Mouse (Mus musculus) urinary bladder, postnatal 36 days (tissue): ENCODE measurements around the gene Gm49320.

Source experiments
- DNase-seq, 2 experiments: peaks; one replicate each; pipeline ENCODE4 v3.0.0; 2022; ENCODE audit warnings: low spot score in 2 of 2, mixed read lengths in 1 of 2

Gene Gm49320

GRCm38 (mm10) chr8:4238434-4239192, at the start of gene Gm49320, which contains the start of gene Map2k7:
TSS of gene Gm49320 (plus strand) at chr8:4238865.
TSS of gene Map2k7 (plus strand) at chr8:4238740.
- DNase-seq = peak; percentile 98 to 100

- DNase-seq = no peak
These were observed 49.5 kb upstream of the Gm49320 start for GRCm38 (mm10) chr8:4189031-4189722.

GRCm38 (mm10) chr8:4192305-4192704, 46.4 kb upstream of the Gm49320 start:
- DNase-seq = no peak

GRCm38 (mm10) chr8:4192807-4193587, 45.7 kb upstream of the Gm49320 start:
- peak; percentile 84 to 86 for DNase-seq

- no peak for DNase-seq
These were observed 45.1 kb upstream of the Gm49320 start for GRCm38 (mm10) chr8:4193588-4193894.

- no peak for DNase-seq
These were observed 37.3 kb upstream of the Gm49320 start for GRCm38 (mm10) chr8:4201321-4201720.

- no peak for DNase-seq
These were observed 33.2 kb upstream of the Gm49320 start for GRCm38 (mm10) chr8:4205246-4206123.

- no peak for DNase-seq
These were observed 32.3 kb upstream of the Gm49320 start for GRCm38 (mm10) chr8:4206182-4207015.

GRCm38 (mm10) chr8:4207016-4207350, 31.7 kb upstream of the Gm49320 start:
- no peak for DNase-seq

GRCm38 (mm10) chr8:4211097-4211496, 27.6 kb upstream of the Gm49320 start:
- no peak for DNase-seq

GRCm38 (mm10) chr8:4212809-4213209, 25.9 kb upstream of the Gm49320 start:
- DNase-seq = peak; percentile 13 to 16

- DNase-seq = peak; percentile 60 to 66
These were observed 25.3 kb upstream of the Gm49320 start for GRCm38 (mm10) chr8:4213210-4214005.

- DNase-seq = peak; percentile 67 to 76
These were observed 24.4 kb upstream of the Gm49320 start for GRCm38 (mm10) chr8:4214006-4214980.

- DNase-seq = no peak
These were observed 22.4 kb upstream of the Gm49320 start for GRCm38 (mm10) chr8:4216296-4216695.

GRCm38 (mm10) chr8:4216791-4217621, 21.7 kb upstream of the Gm49320 start, which contains the start of gene Prr36:
TSS of gene Prr36 (minus strand) at chr8:4217459.
- DNase-seq = no peak

- no peak for DNase-seq
These were observed 19.0 kb upstream of the Gm49320 start for GRCm38 (mm10) chr8:4219617-4220016.

- DNase-seq = no peak
These were observed 16.6 kb upstream of the Gm49320 start for GRCm38 (mm10) chr8:4222059-4222458.

- DNase-seq = no peak
These were observed 12.3 kb upstream of the Gm49320 start for GRCm38 (mm10) chr8:4226323-4226722.
